Mouse (Mus musculus): ENCODE data around the gene Arap1.

Arap1 gene

DNA sequence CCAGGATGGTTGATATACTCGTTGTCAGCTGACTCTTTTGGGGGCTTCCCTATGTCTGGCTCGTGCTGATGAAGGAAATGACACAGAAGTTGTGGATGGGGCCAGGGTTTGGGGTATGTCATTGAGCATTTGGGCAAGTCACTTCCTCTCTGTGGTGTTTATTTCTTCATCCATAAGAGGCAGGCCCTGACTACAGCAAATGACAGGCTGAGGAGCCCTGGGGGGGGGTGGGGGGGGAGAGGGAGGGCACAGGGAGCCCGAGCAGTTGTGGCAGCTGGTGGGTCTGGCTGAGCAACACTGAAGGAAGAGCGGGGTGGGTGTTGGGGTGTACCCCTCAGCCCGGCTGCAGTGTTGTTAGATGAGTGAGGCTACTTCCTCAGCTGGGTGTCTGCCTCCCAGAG lies 14.9 kb downstream of the Arap1 start:
- DNase-seq (ENCODE audit: low spot score), result no peak

DNA sequence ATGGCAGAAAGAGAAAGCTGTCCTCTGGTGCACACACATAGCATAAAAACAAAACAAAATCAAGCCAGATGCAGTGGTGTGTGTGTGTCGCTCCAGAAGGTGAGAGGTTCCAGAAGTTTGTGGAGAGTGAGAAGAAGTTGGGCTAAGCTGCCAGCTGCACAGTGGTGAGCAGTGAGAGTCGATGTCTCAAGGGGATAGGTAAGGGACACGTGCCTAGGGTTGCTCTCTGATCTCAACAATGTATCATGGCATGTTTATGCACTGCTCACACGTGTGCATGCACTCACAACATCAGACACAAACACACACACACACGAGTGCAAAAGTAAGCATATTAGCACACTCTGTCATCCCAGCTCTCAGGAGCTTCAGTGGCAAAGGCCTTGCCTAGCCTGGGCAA lies 16.0 kb downstream of the Arap1 start:
- DNase-seq (ENCODE audit: low spot score), result no peak

DNA sequence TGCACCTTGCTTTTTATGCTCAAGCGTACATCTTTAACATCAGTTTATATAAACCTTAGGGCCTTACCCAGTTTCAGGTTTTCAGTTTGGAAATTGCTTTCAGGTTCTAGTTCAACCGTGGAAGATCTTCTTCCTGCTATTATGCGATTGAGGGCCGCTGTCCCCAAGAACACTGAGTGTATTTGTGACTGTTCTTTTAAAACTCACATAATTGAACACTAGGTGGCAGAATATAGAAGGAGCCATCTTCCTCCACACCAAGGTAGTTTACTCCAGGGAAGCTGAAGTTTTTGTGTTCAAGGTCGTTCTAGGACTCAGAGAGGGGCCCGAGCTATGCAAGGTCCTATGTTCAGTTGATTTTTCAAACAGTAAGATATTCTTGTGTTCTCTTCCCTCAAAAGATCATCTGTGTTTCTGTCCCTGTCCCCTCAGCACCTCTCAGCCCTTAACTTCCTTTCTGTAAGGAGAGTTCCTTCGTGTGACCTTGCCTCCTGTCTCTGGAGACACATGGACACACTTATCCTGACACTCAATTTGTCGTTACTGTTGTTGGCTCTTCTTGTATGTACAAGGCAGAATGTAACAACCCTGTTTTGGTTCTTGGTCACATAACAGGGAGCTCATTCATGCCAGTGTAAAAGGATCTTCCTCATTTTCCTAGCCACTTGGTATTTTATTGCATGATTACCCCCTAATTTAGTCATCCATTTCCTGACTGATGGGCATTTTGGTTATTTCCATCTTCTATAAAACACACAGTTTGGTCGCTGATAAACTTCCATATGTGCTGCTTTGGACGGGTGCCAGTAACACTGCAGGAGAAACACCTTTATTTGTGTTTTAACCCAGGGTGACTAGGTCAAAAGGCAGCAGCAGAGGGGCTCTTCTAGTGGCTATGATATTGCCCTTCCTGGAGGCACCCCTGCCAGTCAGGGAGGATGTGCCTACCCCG lies 20.3 kb downstream of the Arap1 start:
- no peak for DNase-seq (ENCODE audit: low spot score)

DNA sequence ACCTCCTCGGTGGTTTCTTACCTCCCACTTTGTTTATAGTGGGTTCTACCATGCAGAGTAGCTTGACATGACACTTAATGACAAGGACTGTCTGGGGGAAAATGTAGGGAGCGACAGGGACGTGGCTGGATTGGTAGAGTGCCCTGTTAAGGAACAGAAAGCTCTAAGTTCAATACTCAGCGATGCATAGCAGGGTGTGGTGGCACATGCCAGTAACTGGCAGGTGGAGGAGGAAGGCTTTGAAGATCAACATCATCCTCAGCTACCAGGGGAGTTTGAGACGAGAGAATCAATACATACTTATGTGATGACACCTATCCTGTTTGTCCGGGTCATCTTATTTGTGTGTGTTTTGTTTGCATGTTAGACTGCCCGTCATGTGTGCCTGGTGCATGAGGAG lies 21.8 kb downstream of the Arap1 start:
- DNase-seq (ENCODE audit: low spot score), result no peak

DNA sequence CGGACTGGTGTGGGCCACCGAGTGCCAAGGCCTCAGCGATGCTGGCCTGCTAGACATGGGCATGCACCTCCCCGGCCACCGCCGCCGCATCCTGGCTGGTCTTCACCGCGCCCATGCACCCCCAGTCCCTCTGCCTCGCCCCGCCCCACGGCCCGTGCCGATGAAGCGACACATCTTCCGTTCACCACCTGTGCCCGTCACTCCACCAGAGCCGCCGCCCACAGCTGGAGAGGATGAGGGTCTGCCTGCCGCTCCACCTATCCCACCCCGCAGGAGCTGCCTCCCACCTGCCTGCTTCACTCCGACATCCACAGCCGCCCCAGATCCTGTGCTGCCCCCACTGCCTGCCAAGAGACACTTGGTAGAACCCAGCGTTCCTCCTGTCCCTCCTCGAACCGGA lies 25.2 kb downstream of the Arap1 start:
- no peak for DNase-seq (ENCODE audit: low spot score)

DNA sequence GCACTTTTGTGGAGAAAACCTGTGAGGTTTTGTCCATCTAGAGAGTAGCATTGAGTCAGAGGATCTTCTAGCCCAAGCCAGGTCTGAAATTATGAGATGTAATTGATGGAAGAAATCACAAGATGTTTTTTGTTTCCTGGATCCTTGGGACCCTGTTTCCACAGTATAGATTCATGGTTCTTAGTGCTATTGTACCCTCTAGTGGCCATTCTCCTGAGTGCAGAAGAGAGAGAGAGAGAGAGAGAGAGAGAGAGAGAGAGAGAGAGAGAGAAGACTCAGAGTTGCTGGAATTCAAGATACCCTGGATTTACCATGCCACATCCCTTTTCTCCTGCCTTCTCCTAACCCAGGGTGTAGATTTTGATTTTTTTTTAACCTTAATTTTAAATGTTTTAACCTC lies 26.3 kb downstream of the Arap1 start:
- peak; percentile 82 for DNase-seq (ENCODE audit: low spot score)

DNA sequence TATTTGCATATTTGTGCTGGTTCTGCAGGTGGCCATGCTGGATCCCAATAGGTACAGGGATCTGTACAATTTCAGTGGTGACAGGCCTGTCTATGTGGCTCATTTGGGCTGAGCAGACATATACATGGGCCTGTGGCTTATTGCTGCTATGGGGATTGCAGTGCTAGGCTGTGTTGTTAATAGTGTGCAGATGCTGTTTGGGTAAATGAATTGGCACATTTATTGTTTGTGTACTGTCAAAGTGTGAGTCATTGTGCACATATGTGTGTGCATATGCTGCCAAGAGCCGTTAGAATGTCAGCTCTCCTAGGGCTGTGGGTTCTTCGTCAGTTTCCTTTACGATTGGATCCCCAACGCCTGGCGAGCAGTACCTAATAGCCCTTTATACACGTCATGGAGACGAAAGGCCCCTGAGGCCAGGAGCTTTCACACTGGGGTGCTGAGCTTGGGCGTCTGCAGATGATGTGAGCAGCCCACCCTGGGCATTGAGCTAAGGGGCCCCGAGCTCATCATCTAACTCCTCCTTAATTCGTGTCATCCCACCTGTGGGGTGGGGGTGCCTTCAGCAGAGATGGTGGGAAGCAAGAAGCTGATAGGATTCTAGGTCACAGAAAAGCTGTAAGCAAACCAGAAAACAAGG lies 29.0 kb downstream of the Arap1 start:
- peak; percentile 36 for DNase-seq (ENCODE audit: low spot score)

DNA sequence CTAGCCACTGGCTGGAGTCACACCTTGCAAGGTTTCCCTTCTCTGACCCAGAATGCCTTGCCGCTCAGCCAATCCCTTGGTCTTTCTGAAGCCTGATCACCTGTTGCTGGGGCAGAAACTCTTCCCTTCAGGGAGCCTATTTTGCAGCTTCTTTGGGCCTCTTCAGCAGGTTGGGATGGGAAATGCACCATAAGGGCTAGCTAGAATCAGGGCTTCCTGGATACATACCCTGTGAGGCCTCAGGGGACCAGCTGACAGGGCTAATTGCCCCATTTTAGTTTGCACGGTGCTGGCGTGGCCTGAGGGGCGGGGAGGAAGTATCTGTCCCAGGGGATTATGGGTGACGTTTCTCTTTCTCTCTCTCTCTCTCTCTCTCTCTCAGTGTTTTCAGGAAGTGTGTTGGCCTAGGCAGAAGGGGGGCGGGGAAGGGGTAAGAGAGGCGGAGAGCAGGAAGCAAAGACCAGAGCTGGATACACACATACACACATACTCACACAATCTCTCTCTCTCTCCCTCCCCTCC lies 29.9 kb downstream of the Arap1 start:
- DNase-seq (ENCODE audit: low spot score), result peak; percentile 83

DNA sequence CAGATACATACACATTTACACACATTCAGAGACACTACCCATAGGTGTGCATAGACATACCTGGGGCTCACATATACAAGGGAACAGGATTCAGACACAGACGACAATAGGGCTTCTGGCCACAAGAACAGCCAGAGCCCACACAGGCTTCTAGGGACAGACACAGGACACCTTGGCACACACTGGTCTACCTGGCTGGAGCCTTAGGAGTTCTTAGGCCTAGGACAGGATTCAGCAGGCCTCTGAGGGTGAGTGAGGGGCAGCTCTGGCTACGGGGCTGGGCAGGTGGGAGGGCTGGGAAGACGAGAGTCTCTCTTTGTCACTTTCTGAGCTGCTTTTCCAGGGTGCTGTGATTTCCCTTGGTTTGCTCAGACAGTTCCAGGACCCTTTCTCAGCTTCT lies 30.4 kb downstream of the Arap1 start:
- no peak for DNase-seq (ENCODE audit: low spot score)

DNA sequence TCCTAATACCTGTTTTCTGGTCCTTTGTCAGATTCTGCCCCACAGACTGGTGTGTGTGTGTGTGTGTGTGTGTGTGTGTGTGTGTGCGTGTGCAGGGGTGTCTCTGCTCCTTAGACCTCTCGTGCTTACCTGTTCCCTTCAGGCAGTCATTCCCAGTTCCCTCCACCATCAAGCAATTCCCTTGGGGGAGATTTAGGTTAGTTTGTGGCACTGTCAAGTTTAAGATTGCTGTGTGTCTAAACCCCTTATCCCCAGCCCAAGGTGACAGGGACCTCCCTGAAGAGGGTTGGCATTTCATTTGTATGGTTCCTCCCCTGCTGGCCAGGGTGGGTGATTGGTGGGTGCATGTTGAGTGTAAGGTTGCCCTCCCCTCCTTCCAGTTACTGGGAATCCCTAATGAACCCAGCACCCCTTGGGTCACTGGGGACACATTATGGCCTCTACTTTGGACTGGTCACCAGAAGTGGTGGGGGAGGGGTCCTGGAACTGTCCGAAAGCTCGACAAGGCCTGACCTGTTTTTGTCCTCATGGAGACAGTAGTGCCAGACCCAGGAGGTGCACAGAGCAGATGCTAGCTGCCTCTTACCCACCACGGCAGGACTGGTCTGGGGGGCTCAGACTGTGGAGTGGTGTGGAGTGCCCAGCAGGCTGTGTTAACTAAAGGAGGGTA lies 31.1 kb downstream of the Arap1 start:
- no peak for DNase-seq (ENCODE audit: low spot score)

DNA sequence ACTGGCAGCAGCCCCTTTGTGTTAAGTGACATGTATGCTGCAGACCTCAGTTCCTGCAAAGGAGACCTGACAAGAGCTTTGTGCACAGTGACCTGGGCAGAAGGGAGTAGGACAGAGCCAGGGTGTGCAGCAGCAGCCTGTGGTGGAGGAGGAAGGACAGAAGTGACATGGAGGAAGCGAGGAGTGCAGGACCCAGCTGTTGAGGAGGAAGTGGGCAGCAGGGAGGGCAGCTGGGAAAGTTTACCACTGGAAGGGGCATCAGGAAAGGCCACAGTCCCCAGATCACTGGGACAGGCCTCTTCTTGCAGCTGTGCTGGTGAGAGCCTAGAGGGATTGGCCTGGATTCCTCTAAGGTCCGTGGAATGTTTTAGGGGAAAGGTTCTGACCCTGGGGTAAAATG lies 31.9 kb downstream of the Arap1 start:
- DNase-seq (ENCODE audit: low spot score), result no peak

DNA sequence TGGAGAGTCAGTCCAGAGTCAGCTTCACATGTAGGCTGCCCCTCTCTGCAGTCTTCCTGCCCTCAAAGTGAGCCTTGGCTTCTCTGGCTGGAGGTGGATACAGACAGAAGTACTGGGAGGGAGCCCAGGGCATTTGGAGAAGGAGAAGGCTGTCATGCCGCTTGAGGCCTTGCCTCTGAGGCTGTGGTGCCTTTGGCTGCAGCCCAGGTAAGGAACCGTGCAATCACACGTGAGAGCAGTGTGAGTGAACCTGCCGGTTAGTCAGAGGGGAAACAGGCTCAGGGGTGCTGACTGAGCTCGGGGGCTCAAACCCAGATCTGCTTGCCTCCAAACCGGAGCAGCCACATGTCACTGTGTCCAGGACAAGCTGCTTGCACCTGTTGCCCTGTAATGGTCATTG lies 33.6 kb downstream of the Arap1 start:
- DNase-seq (ENCODE audit: low spot score), result no peak

DNA sequence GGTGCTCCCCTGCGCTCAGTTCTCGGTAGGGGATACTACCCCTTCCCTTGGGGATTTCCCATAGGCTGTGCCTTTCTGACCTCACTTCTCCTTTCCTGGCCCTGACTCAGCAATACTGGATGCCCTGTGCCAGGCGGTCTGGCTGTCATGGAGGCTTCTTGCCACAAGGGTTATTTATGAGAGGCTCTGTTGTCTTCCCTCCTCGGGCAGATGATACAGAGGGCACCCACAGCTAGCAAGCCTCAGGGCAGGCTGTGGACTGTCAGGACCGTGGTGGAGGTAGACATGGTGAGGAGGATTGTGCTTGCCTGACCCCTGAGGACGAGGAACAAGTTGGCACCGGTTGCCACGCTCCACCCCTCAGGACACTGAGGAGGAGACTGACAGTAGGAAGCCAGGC lies 34.5 kb downstream of the Arap1 start:
- DNase-seq (ENCODE audit: low spot score), result peak; percentile 41

DNA sequence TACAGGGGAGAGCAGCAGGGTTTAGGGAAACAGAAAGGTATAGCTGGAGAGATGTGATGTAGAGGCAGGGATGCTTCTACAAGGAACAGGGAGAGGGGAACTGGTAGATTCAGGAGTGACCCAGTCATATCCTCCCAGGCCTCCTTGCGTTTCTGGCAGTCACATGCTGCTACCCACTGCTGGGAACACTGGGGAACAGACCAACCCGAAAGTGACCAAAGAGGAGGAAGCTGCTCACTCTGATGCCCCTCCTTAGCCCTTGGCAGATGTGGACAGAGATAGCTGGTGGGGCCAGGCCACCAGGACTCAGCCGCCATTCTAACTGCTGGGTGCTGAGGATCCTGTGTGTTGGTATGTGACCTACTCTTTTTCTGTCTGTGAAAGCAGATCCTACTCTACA lies 35.9 kb downstream of the Arap1 start:
- DNase-seq (ENCODE audit: low spot score), result no peak

DNA sequence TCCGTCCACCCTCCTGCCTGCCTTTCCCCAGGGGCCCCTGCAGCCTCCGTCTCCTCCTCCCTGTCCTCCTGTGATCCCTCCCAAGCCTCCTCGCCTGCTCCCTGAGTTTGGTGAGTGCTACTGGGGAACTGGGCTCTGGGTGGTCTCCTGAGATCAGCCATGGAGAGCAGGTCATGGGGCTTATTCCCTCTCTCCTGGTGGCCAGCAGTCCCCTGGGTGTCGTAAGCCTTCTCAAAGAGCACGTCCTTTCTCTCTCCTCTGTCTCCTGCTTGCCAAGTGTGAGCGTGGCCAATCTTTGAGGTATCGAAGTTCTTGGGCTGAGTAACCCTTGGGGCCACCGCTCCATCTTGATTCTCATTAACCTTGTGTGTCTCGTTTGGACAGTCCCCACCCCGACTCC lies 37.1 kb downstream of the Arap1 start:
- DNase-seq (ENCODE audit: low spot score), result no peak

DNA sequence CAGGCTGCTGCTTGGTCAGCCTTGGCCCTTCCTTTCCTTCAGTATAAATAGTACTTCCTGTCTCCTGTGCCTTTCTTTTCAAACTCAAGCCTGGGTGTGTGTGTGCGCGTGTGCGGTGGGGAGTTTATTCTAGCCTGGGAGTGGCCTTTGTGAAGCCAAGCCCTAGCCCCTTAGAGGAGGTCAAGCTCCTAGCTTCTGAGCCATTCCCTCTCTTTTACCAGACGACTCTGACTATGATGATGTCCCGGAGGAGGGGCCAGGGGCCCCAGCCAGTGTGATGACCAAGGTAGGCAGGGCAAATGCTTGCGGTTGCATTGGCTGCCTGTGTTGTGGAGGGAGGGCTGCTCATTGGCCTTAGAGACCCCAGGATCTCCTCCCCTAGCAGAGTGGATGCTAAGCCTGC lies 37.5 kb downstream of the Arap1 start:
- DNase-seq (ENCODE audit: low spot score), result no peak

DNA sequence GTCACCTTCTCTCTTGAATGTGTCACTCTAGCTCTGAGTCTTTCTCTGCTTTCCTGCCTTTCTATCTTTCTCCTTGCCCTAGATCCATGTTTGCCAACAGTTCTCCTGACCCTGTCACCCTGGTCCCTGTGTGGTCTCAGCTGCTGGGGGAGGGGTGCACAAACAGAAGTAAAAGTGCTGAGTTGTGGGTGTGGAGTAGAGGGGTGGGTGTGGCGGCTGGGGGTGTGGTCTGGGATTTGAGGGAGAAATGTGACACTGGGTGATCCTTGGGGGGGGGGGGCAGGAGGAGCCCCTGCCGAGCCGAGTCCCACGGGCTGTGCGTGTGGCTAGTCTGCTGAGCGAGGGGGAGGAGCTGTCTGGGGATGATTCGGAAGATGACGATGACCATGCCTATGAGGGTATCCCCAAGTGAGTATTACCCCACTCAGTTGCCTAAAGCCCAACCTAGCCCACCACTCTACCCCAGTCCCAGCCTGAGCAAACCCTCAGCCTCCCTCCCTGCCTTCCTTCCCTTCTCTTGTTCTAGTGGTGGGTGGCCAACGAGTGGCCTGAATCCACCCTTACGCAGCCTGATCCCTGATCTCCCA lies 38.1 kb downstream of the Arap1 start:
- no peak for DNase-seq (ENCODE audit: low spot score)

DNA sequence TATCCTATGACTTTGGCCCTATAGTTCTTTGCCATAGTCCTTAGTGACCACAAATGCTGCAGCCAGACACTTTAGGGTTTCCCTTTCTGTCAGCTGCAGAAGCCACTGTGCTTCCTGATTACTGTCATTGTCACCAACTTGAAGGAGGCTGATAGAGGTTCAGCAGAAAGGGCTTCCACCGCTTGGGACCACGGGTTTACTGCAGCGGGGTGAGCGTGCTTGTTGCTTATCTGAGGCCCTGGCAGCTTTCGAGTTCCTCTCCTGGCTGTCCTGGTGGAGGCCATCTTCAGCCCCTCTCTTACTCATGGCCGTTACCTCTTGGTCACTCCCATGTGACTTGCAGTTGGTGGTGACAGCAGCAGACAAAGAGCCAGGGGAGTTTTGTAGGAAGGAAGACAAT lies 41.4 kb downstream of the Arap1 start:
- no peak for DNase-seq (ENCODE audit: low spot score)

DNA sequence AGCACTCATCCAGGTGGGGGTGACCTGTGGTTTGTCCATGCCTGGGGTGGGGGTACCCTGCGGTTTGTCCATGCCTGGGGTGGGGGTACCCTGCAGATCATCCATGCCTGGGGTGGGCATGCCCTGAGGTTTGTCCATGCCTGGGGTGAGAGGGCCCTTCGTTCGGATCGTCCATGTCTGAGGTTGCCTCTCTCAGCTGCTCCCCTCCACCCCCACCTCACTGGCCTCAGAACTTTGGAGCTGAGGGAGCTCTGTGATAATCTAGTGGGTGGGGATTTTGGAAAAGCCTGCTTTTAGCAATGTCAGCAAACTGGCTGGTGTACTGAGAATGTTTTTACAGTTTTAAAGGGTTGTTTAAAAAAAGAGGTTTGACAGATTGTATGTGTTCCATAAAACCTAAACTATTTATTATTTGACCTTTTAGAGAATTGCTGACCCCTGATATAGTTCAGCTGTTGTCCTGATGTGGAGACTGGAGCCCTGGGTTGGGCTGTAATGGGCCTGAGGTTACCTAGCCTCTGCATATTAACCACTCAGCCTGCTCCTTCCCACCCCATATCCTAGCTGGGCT lies 44.1 kb downstream of the Arap1 start:
- DNase-seq (ENCODE audit: low spot score), result no peak

DNA sequence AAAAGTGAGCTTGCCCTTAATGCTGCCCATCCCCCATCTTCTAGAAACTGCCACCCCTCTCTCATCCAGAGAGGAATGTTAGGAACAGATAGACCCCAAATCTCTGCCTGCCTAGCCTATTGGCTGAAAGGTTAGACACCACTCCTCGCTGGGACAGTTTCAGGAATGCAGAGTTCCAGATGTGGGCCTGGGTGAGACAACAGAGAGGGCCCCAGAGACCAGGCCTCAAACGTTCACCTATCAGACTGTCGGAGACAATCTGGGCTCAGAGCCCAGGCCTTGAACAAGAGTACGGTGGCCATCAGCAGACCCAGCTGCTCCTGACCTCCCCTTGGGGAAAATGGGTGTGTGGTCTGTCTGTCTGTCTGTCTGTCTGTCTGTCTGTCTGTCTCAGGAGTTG lies 45.1 kb downstream of the Arap1 start:
- peak; percentile 21 for DNase-seq (ENCODE audit: low spot score)

DNA sequence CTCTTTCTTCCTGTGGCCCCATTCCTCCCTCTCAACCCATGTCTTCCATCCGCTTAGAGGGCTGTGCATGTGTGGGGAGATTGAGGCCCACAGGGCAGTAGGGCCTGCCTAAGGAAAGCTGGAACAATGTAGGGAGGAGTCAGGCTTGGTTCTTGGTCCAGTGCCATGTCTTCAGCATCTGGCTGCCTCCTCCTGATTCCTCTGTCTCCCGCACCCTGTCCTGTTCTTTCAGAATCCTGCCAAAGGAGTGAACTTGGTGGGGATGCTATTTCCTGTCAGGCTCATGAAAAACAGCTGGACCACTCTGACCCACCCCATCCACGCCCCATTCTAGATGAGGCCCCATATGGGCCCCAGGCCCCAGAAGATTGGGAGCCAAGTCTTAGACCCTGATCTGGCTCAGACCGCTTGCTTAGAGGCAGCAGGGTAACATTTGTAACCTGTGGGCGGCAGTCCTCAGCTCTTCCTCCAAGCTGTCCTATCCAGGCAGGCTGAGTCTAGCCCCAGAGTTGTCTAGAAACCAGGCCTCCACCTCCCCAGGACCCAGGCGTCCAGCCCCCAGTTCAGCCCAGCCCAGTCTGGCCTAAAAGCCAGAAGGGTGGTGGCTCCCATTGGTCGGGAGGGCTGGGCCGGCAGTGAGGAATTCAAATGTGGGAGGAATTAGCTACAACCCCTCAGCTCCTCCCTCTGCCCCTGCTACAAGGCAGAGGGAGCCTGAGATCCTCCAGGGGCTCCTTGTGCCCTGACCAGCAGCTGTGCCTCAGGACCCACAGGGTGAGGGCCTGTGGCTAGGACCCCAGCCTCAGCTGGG lies 46.0 kb downstream of the Arap1 start:
- DNase-seq (ENCODE audit: low spot score), result peak; percentile 79
